Comparison of ENCODE assay signal across 11 mouse cellular contexts in the genomic region with DNA sequence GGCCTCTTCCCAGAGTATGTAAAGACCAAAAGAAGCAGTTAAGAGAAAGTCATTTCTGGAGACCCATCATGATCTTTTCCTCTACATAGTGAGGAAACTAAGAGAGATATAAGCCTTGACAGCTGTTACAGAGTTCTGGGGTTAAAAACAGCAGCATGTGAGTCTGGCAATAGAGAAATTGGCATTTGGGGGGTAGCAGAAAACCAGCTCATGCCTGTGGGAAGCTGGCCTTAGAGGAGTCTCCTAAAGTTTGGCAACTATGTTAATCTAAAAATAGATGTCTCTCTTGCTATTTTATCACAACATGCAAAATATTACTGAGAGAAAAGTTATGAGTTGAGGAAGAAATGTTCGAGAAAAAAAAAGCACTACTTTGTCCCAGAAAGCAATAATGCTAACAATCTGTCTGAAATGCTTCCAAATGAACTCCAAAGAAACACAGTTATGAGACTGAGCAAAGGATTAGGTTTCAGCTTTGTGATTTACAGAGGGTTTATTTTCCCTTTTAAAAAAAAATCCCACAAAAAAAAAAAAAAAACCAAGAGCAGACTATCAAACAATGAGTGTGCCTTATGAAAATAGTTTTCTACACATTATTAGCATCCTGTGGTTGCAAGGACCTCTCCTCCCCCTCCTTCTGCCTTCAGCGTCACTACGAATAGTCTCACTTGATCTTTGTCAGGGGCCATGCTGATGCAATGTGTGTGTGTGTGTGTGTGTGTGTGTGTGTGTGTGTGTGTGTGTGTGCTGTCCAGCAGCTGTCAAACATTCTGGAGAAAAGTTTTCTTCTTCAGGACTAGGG.
DNase-seq lines count a peak whose midpoint lies in the region; ATAC-seq and TF ChIP-seq lines count a peak whose summit lies in the region.
"Had no signal": no experiment of that assay in that cellular context is flagged by ENCODE, and none has a peak within 500 bp of the region (broad histone marks: within the 10 kb centered on the region; RNA-seq: fewer than 3 reads in every experiment).

No protein-coding gene starts in this region.

- H3K27ac ChIP-seq in kidney, adult 2 months (ENCODE audit: insufficient read depth, low read depth, low read length) = no peak overlapping the region
- peak overlapping the region; percentile 74 for H3K27ac ChIP-seq in embryonic facial prominence, embryonic 15.5 days (replicated peaks)
- H3K27ac ChIP-seq in limb, embryonic 13.5 days = peak overlapping the region; percentile 70
- no peak overlapping the region for H3K27ac ChIP-seq in layer of hippocampus, adult 2 months

- no peak for TF ChIP-seq CTCF in kidney, adult 2 months (conservative IDR thresholded peaks at IDR 0.05; ENCODE audit: insufficient read depth, insufficient read length, low read depth, low read length)
- TF ChIP-seq CTCF in layer of hippocampus, adult 2 months (conservative IDR thresholded peaks at IDR 0.05) = no peak

- 42% methylated on average over 3 of the region's 3 CpGs for WGBS in kidney, adult 2 months
- 21% methylated on average over 3 of the region's 3 CpGs for WGBS in embryonic facial prominence, embryonic 15.5 days
- 14% methylated on average over 3 of the region's 3 CpGs for WGBS in limb, embryonic 13.5 days

- no peaks in the 10 kb centered on the region for H3K27me3 ChIP-seq in kidney, adult 2 months (replicated peaks; ENCODE audit: control insufficient read depth, insufficient read depth, low read length)
- no peaks in the 10 kb centered on the region for H3K27me3 ChIP-seq in embryonic facial prominence, embryonic 15.5 days
- H3K27me3 ChIP-seq in limb, embryonic 13.5 days = 0 out of 2 replicates have a peak, but pooled peaks cover 5% of the 10 kb centered on the region

- no peak for ATAC-seq in embryonic facial prominence, embryonic 15.5 days (ENCODE audit: insufficient number of reproducible peaks, low FRiP score, low TSS enrichment, low read depth)
- peak; percentile 85 for ATAC-seq in limb, embryonic 13.5 days (ENCODE audit: low FRiP score, low read depth)

- H3K4me2 ChIP-seq in embryonic facial prominence, embryonic 15.5 days (replicated peaks) = no peak overlapping the region
- H3K4me2 ChIP-seq in limb, embryonic 13.5 days (replicated peaks) = peak overlapping the region; percentile 19

- H3K4me3 ChIP-seq in kidney, adult 2 months (ENCODE audit: insufficient read depth, low read depth, low read length) = no peak overlapping the region
- H3K4me3 ChIP-seq in embryonic facial prominence, embryonic 15.5 days (replicated peaks) = no peak overlapping the region
- no peak overlapping the region for H3K4me3 ChIP-seq in limb, embryonic 13.5 days
- H3K4me3 ChIP-seq in layer of hippocampus, adult 2 months = no peak overlapping the region

- H3K9ac ChIP-seq in embryonic facial prominence, embryonic 15.5 days = no peak overlapping the region
- no peak overlapping the region for H3K9ac ChIP-seq in limb, embryonic 13.5 days

- no peaks in the 10 kb centered on the region for H3K36me3 ChIP-seq in kidney, adult 2 months (ENCODE audit: control insufficient read depth, insufficient read depth, low read length)
- H3K36me3 ChIP-seq in embryonic facial prominence, embryonic 15.5 days = 0 out of 2 replicates have a peak, but pooled peaks cover 7% of the 10 kb centered on the region
- peaks cover 5% of the 10 kb centered on the region for H3K36me3 ChIP-seq in limb, embryonic 13.5 days

- DNase-seq in kidney, adult 2 months = peak; percentile 23
- no peak for DNase-seq in kidney, adult 11 months
- peak; percentile 13 for DNase-seq in Muller cell, postnatal 12 days (ENCODE audit: inconsistent ontology term)
- DNase-seq in layer of hippocampus, adult 2 months (ENCODE audit: low spot score in 2 of 2) = no peak
- DNase-seq in frontal cortex, postnatal 14 days (ENCODE audit: low spot score in 2 of 2) = no peak
- DNase-seq in layer of hippocampus, adult 8-10 months (ENCODE audit: low spot score in 2 of 2) = no peak
- DNase-seq: cerebellum, adult 9-11 months; left cerebral cortex, postnatal 4 days; thymus, postnatal 14 days had no signal

- no peak for TF ChIP-seq POLR2A in kidney, adult 2 months (IDR thresholded peaks at IDR 0.05; ENCODE audit: low read depth, low read length)

- no peaks in the 10 kb centered on the region for H3K9me3 ChIP-seq in embryonic facial prominence, embryonic 15.5 days (replicated peaks)
- H3K9me3 ChIP-seq in limb, embryonic 13.5 days = no peaks in the 10 kb centered on the region

- H3K4me1 ChIP-seq in kidney, adult 2 months (ENCODE audit: control insufficient read depth, insufficient read depth, low read length) = no peaks in the 10 kb centered on the region
- H3K4me1 ChIP-seq in embryonic facial prominence, embryonic 15.5 days = peaks cover 10% of the 10 kb centered on the region
- H3K4me1 ChIP-seq in limb, embryonic 13.5 days = peaks cover 29% of the 10 kb centered on the region

Comparison
In these comparisons a context has a peak if more than half of its experiments do, and no peak if none do; other contexts are left out.
1. DNase-seq: peak in kidney, adult 2 months (single experiment) and Muller cell, postnatal 12 days (single experiment); none in kidney, adult 11 months (single experiment), layer of hippocampus, adult 2 months (0 of 2), frontal cortex, postnatal 14 days (0 of 2) and layer of hippocampus, adult 8-10 months (0 of 2).
2. H3K27ac ChIP-seq: peak in embryonic facial prominence, embryonic 15.5 days (single experiment) and limb, embryonic 13.5 days (single experiment); none in kidney, adult 2 months (single experiment) and layer of hippocampus, adult 2 months (single experiment).